20 mouse cellular contexts compared by ENCODE assay signal in the genomic region with DNA sequence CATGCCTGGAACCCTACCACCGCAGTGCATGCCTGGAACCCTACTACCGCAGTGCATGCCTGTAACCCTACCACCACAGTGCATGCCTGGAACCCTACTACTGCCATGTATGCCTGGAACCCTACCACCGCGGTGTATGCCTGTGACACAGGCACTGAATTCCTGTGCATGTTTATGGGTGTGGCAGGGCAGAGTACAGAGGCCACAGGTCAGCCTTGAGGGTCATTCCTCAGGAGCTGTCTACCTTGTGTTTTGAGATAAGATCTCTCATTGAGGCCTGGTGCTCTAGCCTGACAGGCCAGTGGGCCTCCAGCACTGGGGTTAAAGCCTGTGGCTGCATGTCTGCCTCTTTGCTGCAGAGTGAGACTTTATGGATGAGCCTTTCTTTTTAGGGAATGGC. TPM values are rescaled to one million over a fixed set of nuclear protein-coding genes. Genes with fewer than 3 reads are reported as not detected.
"Had no signal": no experiment of that assay in that cellular context is flagged by ENCODE, and none has a peak within 500 bp of the region (broad histone marks: within the 10 kb centered on the region; RNA-seq: fewer than 3 reads in every experiment).

No protein-coding gene starts in this region.

- DNase-seq: kidney, adult 11 months; right cerebral cortex, postnatal 25 days had no signal

- H3K9me3 ChIP-seq: kidney, embryonic 15.5 days; limb, embryonic 12.5 days; limb, embryonic 15.5 days; lung, embryonic 15.5 days; midbrain, embryonic 10.5 days; midbrain, embryonic 13.5 days; neural tube, embryonic 13.5 days; stomach, embryonic 15.5 days had no signal

- H3K4me2 ChIP-seq: kidney, embryonic 15.5 days; limb, embryonic 12.5 days; limb, embryonic 15.5 days; liver, embryonic 11.5 days; lung, embryonic 15.5 days; midbrain, embryonic 13.5 days; neural tube, embryonic 13.5 days; stomach, embryonic 15.5 days had no signal

- H3K4me3 ChIP-seq: kidney, embryonic 15.5 days; limb, embryonic 12.5 days; limb, embryonic 15.5 days; lung, embryonic 15.5 days; midbrain, embryonic 10.5 days; midbrain, embryonic 13.5 days; myocyte; neural tube, embryonic 13.5 days; stomach, embryonic 15.5 days had no signal

- H3K4me1 ChIP-seq: limb, embryonic 15.5 days; lung, embryonic 15.5 days; midbrain, embryonic 10.5 days; midbrain, embryonic 13.5 days; stomach, embryonic 15.5 days had no signal

- H3K27ac ChIP-seq: kidney, embryonic 15.5 days; limb, embryonic 12.5 days; limb, embryonic 15.5 days; liver, embryonic 14.5 days; lung, embryonic 15.5 days; midbrain, embryonic 10.5 days; midbrain, embryonic 13.5 days; neural tube, embryonic 13.5 days; stomach, embryonic 15.5 days had no signal

- H3K9ac ChIP-seq: kidney, embryonic 15.5 days; limb, embryonic 12.5 days; limb, embryonic 15.5 days; liver, embryonic 14.5 days; liver, postnatal 0 days; lung, embryonic 15.5 days; midbrain, embryonic 13.5 days; neural tube, embryonic 13.5 days; stomach, embryonic 15.5 days had no signal

- H3K27me3 ChIP-seq: kidney, embryonic 15.5 days; limb, embryonic 12.5 days; limb, embryonic 15.5 days; lung, embryonic 15.5 days; midbrain, embryonic 13.5 days; neural tube, embryonic 13.5 days; stomach, embryonic 15.5 days had no signal

RNA-seq across cellular contexts. Expression of gene Ceacam9, which starts 23.6 kb away (rescaled TPM):
- total RNA-seq: layer of hippocampus, postnatal 14 days; left cerebral cortex, postnatal 14 days; left cerebral cortex, postnatal 4 days; megakaryocyte progenitor cell, adult 5-6 weeks; monocyte, adult 5-6 weeks; neutrophil, adult 5-6 weeks had no signal
- polyA plus RNA-seq: kidney, embryonic 15.5 days; limb, embryonic 12.5 days; limb, embryonic 15.5 days; liver, embryonic 11.5 days; liver, embryonic 14.5 days; liver, postnatal 0 days; lung, embryonic 15.5 days; midbrain, embryonic 10.5 days; midbrain, embryonic 13.5 days; myocyte; neural tube, embryonic 13.5 days; stomach, embryonic 15.5 days had no signal
